Mouse (Mus musculus): ENCODE measurements around the gene Zfp944. TPM values are rescaled to one million over a fixed set of nuclear protein-coding genes. Genes with fewer than 3 reads are reported as not detected.
"Not testable (repeated sequence)": the region's sequence is repeated elsewhere in the genome, so short reads cannot be mapped to it uniquely, and the experiment has no call there.

The Zfp944 gene
- 13.3 and 14.5 TPM in 2 replicates for polyA plus RNA-seq (2012; ENCODE audit: insufficient read depth, insufficient read length, missing spikeins)

DNA sequence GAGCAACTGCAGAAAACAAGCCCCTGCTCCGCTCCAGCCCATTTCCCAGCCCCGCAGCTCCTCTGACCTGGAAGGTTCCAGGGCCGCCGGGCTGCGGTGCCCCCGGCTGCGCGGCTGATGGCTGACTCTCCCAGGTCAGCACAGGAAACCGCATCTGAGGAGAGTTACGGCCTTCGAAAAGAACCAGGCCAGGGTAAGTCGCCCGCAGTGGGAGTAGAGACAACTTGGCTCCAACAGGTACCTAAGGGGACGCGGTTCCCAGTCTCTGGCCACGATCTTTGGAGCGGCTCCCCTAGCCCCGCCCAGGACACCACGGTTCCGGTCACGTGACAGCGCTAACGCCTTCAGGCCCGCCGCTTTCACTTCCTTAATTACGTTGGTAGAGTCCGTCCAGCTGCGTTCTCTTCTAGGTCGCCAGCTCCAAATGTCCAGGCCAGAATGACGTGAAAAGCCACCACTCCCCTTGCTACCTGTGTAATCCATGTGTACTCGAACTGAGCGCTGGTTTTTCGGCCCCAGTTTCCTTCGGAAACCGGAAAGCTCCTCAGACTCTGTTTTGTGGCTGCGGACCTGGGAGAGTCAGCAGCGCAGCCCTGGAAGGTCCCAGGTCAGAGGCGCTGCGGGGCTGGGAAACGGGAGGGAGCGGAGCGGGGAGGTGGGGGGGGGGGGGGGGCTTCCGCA, at the start of gene Zfp944, which contains the start of gene Zfp758:
TSS of gene Zfp944 (minus strand) at position 300 of the 681 bp plus-strand sequence.
TSS of gene Zfp758 (plus strand) at position 353 of the 681 bp plus-strand sequence.
- H3K27ac ChIP-seq (ENCODE audit: insufficient read depth, low read depth, low read length), result peak within 1 kb of the TSS; percentile 84
- not testable (repeated sequence) for H3K4me1 ChIP-seq (ENCODE audit: control insufficient read depth, insufficient read depth, low read length)
- H3K4me3 ChIP-seq (ENCODE audit: insufficient read depth, low read length), result peak within 1 kb of the TSS; percentile 66

GRCm38 (mm10) chr17:22410756-22411155, 49.6 kb upstream of the Zfp944 start:
- Histone ChIP-seq H3K4me3 (ENCODE audit: insufficient read depth, low read length) (no peak overlapping the region), H3K27ac (ENCODE audit: insufficient read depth, low read depth, low read length) (no peak overlapping the region), H3K4me1 (ENCODE audit: control insufficient read depth, insufficient read depth, low read length) (no peaks in the 10 kb centered on the region)
- TF ChIP-seq CTCF (IDR thresholded peaks at IDR 0.05; ENCODE audit: low read depth, low read length), result no peak
- no peak for TF ChIP-seq POLR2A (IDR thresholded peaks at IDR 0.05; ENCODE audit: borderline replicate concordance, low read depth, low read length)

DNA sequence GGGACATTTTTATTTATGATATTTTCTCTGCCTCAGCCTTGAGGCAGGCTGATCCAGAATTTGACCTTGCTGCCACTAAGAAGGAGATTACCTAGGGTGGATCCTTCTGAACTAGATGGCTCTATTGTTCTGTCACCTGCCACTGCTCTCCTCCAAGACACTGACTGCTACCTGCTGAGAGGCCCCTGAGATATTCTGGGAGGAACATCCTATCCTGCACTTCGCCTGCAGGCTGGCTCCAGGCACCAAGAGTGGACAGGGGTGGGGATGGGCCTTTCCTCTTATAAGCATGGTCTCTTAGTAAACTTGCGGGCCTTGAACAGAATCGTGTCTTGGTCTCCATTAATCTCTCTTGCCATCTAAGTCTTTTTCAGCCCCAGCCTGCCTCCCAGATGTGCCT, 2.7 kb upstream of the Zfp944 start:
- Histone ChIP-seq H3K4me1 (ENCODE audit: control insufficient read depth, insufficient read depth, low read length) (peaks cover 6% of the 10 kb centered on the region; the same call in 1 of the 2 replicates), H3K4me3 (ENCODE audit: insufficient read depth, low read length) (no peak overlapping the region), H3K27ac (ENCODE audit: insufficient read depth, low read depth, low read length) (no peak overlapping the region)
- TF ChIP-seq CTCF (IDR thresholded peaks at IDR 0.05; ENCODE audit: low read depth, low read length) (no peak), POLR2A (IDR thresholded peaks at IDR 0.05; ENCODE audit: borderline replicate concordance, low read depth, low read length) (no peak)

DNA sequence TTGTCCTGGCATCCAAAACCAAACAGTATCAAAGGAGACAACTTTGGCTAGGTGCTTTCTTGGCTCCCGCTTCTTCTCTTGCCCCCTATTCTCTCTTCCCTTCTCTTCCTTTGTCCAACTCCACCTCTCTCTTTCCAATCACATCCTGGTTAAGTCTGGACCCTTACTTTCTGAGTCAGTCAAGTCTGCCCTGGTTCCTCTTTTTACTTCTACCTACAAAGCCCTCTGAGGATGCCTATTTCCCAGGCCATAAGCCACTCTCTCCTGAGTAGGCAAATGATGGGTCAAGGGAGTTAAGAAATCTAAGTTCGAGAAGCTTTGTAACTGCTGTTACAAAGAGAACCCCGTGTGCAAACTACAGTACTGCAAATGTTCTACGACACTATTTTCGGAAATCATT, 628 bp downstream of the Zfp944 start:
- TF ChIP-seq POLR2A (IDR thresholded peaks at IDR 0.05; ENCODE audit: borderline replicate concordance, low read depth, low read length) (no peak), CTCF (IDR thresholded peaks at IDR 0.05; ENCODE audit: low read depth, low read length) (no peak)
- Histone ChIP-seq H3K27ac (ENCODE audit: insufficient read depth, low read depth, low read length) (no peak overlapping the region; the same call in 1 of the 2 replicates), H3K4me3 (ENCODE audit: insufficient read depth, low read length) (peak overlapping the region; percentile 59), H3K4me1 (ENCODE audit: control insufficient read depth, insufficient read depth, low read length) (peaks cover 6% of the 10 kb centered on the region; the same call in 1 of the 2 replicates)

GRCm38 (mm10) chr17:22352794-22353193, 8.4 kb downstream of the Zfp944 start:
- Histone ChIP-seq H3K4me3 (ENCODE audit: insufficient read depth, low read length) (no peak overlapping the region), H3K4me1 (ENCODE audit: control insufficient read depth, insufficient read depth, low read length) (no peaks in the 10 kb centered on the region), H3K27ac (ENCODE audit: insufficient read depth, low read depth, low read length) (no peak overlapping the region)
- TF ChIP-seq CTCF (IDR thresholded peaks at IDR 0.05; ENCODE audit: low read depth, low read length) (no peak), POLR2A (IDR thresholded peaks at IDR 0.05; ENCODE audit: borderline replicate concordance, low read depth, low read length) (no peak)

GRCm38 (mm10) chr17:22315247-22315646, 46.0 kb downstream of the Zfp944 start:
- H3K4me1 ChIP-seq (ENCODE audit: control insufficient read depth, insufficient read depth, low read length); H3K27ac ChIP-seq (ENCODE audit: insufficient read depth, low read depth, low read length): not testable (repeated sequence)
- peak overlapping the region; percentile 73 for H3K4me3 ChIP-seq (ENCODE audit: insufficient read depth, low read length)

GRCm38 (mm10) chr17:22314730-22315226, 46.4 kb downstream of the Zfp944 start, which contains the start of gene CT030661.1:
Gene CT030661.1, minus strand, starts transcription at chr17:22314837.
- H3K4me1 ChIP-seq (ENCODE audit: control insufficient read depth, insufficient read depth, low read length), result not testable (repeated sequence)
- peak within 1 kb of the TSS; percentile 78 for H3K27ac ChIP-seq (ENCODE audit: insufficient read depth, low read depth, low read length)
- H3K4me3 ChIP-seq (ENCODE audit: insufficient read depth, low read length), result peak within 1 kb of the TSS; percentile 73

DNA sequence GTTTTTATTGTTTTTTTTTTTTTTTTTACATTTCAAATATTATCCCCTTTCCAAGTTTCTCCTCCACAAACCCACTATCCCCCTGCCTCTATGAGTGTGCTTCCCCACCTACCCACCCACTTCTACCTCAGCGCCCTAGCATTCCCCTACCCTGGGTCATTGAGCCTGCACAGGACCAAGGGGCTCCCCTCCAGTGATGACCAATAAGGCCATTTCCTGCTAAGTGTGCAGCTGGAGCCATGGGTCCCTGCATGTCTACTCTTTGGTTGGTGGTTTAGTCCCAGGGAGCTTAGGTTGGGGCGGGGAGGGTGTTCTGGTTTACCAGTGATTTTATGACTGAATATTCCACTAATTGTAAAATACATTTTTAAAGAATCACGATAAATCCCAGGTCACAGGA, 47.0 kb downstream of the Zfp944 start:
- Histone ChIP-seq H3K4me3 (ENCODE audit: insufficient read depth, low read length) (peak overlapping the region; percentile 73), H3K27ac (ENCODE audit: insufficient read depth, low read depth, low read length) (peak overlapping the region; percentile 78)
- H3K4me1 ChIP-seq (ENCODE audit: control insufficient read depth, insufficient read depth, low read length), result not testable (repeated sequence)

Other genes starting within 250 kb of the Zfp944 start
- gene Zfp947, start 195.2 kb downstream of the Zfp944 start, polyA plus RNA-seq (2012; ENCODE audit: insufficient read depth, insufficient read length, missing spikeins), result 1.9 and 2.7 TPM in 2 replicates
- 6.5 and 6.6 TPM in 2 replicates for gene Zfp994, start 135.8 kb downstream of the Zfp944 start, polyA plus RNA-seq (2012; ENCODE audit: insufficient read depth, insufficient read length, missing spikeins)
- gene CT030661.1, start 46.6 kb downstream of the Zfp944 start, polyA plus RNA-seq (2012; ENCODE audit: insufficient read depth, insufficient read length, missing spikeins), result 18.2 and 20.0 TPM in 2 replicates
- gene Zfp758, start 53 bp upstream of the Zfp944 start, polyA plus RNA-seq (2012; ENCODE audit: insufficient read depth, insufficient read length, missing spikeins), result 10.0 and 11.1 TPM in 2 replicates
- 12.8 and 15.9 TPM in 2 replicates for gene Zfp946, start 62.8 kb upstream of the Zfp944 start, polyA plus RNA-seq (2012; ENCODE audit: insufficient read depth, insufficient read length, missing spikeins)
- not detected in 2 replicates for gene Vmn2r111, start 212.1 kb upstream of the Zfp944 start, polyA plus RNA-seq (2012; ENCODE audit: insufficient read depth, insufficient read length, missing spikeins)
- gene Vmn2r112, start 239.6 kb upstream of the Zfp944 start, polyA plus RNA-seq (2012; ENCODE audit: insufficient read depth, insufficient read length, missing spikeins), result 0.11 TPM in 1 of 2 replicates, not detected in the other

Measured in bone marrow macrophage, adult 2 months (primary cell).